Mouse (Mus musculus): ENCODE measurements around the gene Rab7. TPM values are rescaled to one million over a fixed set of nuclear protein-coding genes. Genes with fewer than 3 reads are reported as not detected.

The Rab7 gene
- 56.7 TPM for polyA plus RNA-seq (2014; fragmentation: Illumina TruSeq; extraction: RNeasy Lipid Tissue Mini Kit (QIAGEN cat#74804); ENCODE audit: low read depth, low replicate concordance)

DNA sequence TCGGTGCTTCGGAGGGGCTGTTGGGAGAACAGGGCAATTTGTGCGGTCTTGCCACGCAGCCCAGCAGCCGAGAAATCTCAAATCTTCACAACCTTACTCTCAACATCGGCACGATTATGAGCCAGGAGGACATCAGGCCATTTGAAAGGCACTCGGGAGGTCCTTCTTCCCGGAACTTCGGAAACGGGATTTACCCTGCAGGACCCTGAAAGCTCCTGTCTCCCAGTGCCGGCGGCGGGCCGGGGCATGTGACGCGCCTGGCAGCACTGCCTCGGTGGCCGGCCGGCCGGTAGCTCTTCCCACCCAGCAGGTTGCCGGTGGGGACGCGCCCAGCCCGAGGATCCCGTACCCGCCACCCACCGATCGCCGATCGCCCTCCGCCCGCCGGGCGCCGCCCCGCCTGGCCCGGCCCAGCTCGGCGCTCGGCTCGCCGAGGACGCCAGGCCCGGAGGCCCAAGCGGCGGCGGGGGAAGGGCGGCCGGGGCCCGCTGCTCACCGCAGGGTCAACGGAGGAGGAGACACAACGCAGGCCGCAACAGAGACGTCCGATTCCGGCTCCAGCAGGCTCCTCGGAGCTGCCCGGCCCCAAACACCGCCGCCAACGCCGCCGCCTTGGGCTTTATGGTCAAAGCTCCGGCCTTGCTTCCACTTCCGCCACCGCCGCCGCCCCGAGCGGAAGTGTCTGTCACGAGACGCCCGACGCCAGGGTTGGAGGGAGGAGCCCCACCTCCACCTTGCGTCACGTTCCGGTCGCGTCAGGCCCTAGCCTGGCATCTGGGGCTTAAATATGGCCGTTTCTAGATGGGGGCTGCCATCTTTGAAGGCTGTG lies at the start of gene Rab7:
Rab7 (minus strand) TSS at position 694 of the 829 bp plus-strand sequence.

DNA sequence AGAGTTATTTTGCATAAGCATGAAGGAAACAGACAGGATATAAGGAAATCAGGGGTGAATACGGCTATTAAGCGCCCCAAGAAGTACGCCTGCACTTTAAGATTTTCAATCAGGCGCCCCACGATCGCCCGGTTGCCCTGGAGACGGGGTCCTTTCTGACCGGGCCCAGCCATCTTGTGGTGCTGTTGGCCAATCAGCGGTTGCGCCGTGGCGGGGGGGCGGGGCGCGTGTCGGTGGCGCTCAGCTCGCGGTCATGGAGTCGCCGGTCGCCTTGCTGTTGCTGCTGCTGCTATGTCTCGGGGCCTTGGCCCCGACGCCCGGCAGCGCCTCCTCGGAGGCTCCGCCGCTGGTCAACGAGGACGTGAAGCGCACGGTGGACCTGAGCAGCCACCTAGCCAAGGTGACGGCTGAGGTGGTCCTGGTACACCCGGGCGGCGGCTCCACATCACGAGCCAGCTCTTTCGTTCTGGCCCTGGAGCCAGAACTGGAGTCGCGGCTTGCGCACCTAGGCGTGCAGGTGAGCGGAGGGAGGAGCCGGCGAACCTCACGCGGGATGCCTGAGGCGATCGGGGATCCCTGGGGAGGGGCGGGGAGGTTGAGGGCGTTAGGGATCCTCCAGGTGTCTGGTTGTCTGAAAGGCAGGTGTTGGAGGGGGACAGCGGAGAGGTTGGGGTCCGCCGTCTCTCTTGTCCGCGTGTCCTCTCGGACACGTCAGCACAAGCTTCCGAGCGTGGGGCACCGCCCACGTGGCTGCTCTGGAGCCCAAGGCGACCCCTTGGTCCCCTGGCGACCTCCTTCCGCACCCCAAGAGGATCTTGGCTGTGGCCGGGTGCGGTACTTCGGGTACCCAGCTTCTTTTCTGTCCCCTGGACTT lies 39.4 kb upstream of the Rab7 start, which contains the start of gene Rpn1:
Rpn1 (plus strand) TSS at position 205 of the 874 bp plus-strand sequence.

DNA sequence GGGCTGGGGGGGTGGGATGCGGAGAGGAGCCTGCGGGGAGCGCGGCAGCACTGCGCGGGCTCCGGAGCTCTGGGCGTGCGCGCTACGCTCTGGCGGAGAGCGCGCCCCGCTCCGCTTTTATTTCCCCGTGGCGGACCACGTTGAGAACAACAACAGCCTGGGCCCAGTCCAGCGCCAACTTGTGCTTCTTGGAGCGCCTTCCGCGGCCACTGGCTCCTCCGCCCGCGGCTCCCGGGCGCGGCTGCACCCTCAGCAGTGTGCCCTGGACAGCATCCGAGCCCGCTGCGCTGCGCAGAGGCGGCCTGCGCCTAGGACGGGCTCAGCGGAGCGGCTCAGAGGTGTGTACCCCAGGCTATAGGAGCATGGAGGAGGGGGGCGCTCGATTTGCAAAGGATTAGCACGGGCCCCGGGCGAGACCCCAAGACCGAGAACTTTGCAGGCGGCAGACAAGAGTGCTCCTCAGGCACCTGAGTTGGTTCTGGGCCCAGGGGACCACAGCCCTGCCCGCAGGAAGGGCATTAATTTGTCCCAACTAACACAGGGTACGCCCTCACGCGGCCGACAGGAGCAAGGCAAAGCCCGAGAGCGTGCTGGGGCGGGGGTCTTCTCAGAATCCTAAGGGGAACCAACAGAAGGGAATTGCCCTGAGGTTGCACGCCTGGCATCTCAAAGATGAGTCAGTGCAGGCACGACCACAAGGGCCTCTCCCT lies 63.4 kb downstream of the Rab7 start, which contains the start of gene H1fx:
H1fx (minus strand) TSS at position 91 of the 710 bp plus-strand sequence.

Other genes starting within 250 kb of the Rab7 start
- 1.8 TPM for gene Rab43, start 233.1 kb downstream of the Rab7 start, polyA plus RNA-seq (2014; fragmentation: Illumina TruSeq; extraction: RNeasy Lipid Tissue Mini Kit (QIAGEN cat#74804); ENCODE audit: low read depth, low replicate concordance)
- gene Gm45140, start 209.5 kb downstream of the Rab7 start, polyA plus RNA-seq (2014; fragmentation: Illumina TruSeq; extraction: RNeasy Lipid Tissue Mini Kit (QIAGEN cat#74804); ENCODE audit: low read depth, low replicate concordance): 0.60 TPM
- 11.5 TPM for gene Isy1, start 206.5 kb downstream of the Rab7 start, polyA plus RNA-seq (2014; fragmentation: Illumina TruSeq; extraction: RNeasy Lipid Tissue Mini Kit (QIAGEN cat#74804); ENCODE audit: low read depth, low replicate concordance)
- 324 TPM for gene Cnbp, start 194.2 kb downstream of the Rab7 start, polyA plus RNA-seq (2014; fragmentation: Illumina TruSeq; extraction: RNeasy Lipid Tissue Mini Kit (QIAGEN cat#74804); ENCODE audit: low read depth, low replicate concordance)
- 11.6 TPM for gene Copg1, start 157.5 kb downstream of the Rab7 start, polyA plus RNA-seq (2014; fragmentation: Illumina TruSeq; extraction: RNeasy Lipid Tissue Mini Kit (QIAGEN cat#74804); ENCODE audit: low read depth, low replicate concordance)
- gene Hmces, start 131.3 kb downstream of the Rab7 start, polyA plus RNA-seq (2014; fragmentation: Illumina TruSeq; extraction: RNeasy Lipid Tissue Mini Kit (QIAGEN cat#74804); ENCODE audit: low read depth, low replicate concordance): 10.1 TPM
- not detected for gene H1fx, start 63.6 kb downstream of the Rab7 start, polyA plus RNA-seq (2014; fragmentation: Illumina TruSeq; extraction: RNeasy Lipid Tissue Mini Kit (QIAGEN cat#74804); ENCODE audit: low read depth, low replicate concordance)
- 174 TPM for gene Rpn1, start 39.2 kb upstream of the Rab7 start, polyA plus RNA-seq (2014; fragmentation: Illumina TruSeq; extraction: RNeasy Lipid Tissue Mini Kit (QIAGEN cat#74804); ENCODE audit: low read depth, low replicate concordance)
- 4.5 TPM for gene Gata2, start 148.6 kb upstream of the Rab7 start, polyA plus RNA-seq (2014; fragmentation: Illumina TruSeq; extraction: RNeasy Lipid Tissue Mini Kit (QIAGEN cat#74804); ENCODE audit: low read depth, low replicate concordance)
- gene Dnajb8, start 177.0 kb upstream of the Rab7 start, polyA plus RNA-seq (2014; fragmentation: Illumina TruSeq; extraction: RNeasy Lipid Tissue Mini Kit (QIAGEN cat#74804); ENCODE audit: low read depth, low replicate concordance): 36.5 TPM